Mouse (Mus musculus) MEL (cell line): ENCODE measurements around the gene Guk1. TPM values are rescaled to one million over a fixed set of nuclear protein-coding genes. Genes with fewer than 3 reads are reported as not detected.

Experiments
- DNase-seq: peaks from one replicate; pipeline ENCODE4 v3.0.0; 2011; ENCODE audit warnings: low read depth, low spot score
- H3K27ac ChIP-seq: 2 replicates; pipeline ENCODE4 v1.5.1; 2012; ENCODE audit warnings: low read depth, mild to moderate bottlenecking, control low read depth, low read length, moderate library complexity; ENCODE audit not compliant: control insufficient read depth
- H3K27me3 ChIP-seq, 2 experiments: fragments of 150-350 bp in 1 of 2; sonication (generic) in 1 of 2; 2 replicates each; pipeline ENCODE4 v1.6.1; 2012; ENCODE audit warnings: low read length in 2 of 2, mild to moderate bottlenecking in 2 of 2, improper control_type of control experiment in 1 of 2, moderate library complexity in 1 of 2; ENCODE audit not compliant: insufficient read depth in 2 of 2, control insufficient read depth in 1 of 2
- H3K36me3 ChIP-seq, 2 experiments: 2 replicates each; pipeline ENCODE4 v1.6.1; 2012 to 2014; ENCODE audit warnings: low read length in 2 of 2, improper control_type of control experiment in 1 of 2, inconsistent platforms in 1 of 2, mild to moderate bottlenecking in 1 of 2; ENCODE audit not compliant: insufficient read depth in 2 of 2, control insufficient read depth in 1 of 2
- H3K4me1 ChIP-seq, 2 experiments: fragments of 150-350 bp in 1 of 2; sonication (generic) in 1 of 2; 2 replicates each; pipeline ENCODE4 v1.6.1; 2012; ENCODE audit warnings: low read length in 2 of 2, improper control_type of control experiment in 1 of 2, mild to moderate bottlenecking in 1 of 2; ENCODE audit not compliant: insufficient read depth in 2 of 2, control insufficient read depth in 1 of 2
- H3K4me3 ChIP-seq, 2 experiments: fragments of 150-350 bp in 1 of 2; sonication (generic) in 1 of 2; 2 replicates each; pipeline ENCODE4 v1.5.1; 2012; ENCODE audit warnings: low read depth in 2 of 2, low read length in 2 of 2, mild to moderate bottlenecking in 2 of 2, moderate library complexity in 2 of 2, control low read depth in 1 of 2, improper control_type of control experiment in 1 of 2; ENCODE audit not compliant: control insufficient read depth in 1 of 2, insufficient read depth in 1 of 2
- H3K79me2 ChIP-seq: 2 replicates; pipeline ENCODE4 v1.6.1; 2012; ENCODE audit warnings: mild to moderate bottlenecking, low read length, moderate library complexity; ENCODE audit not compliant: control insufficient read depth, poor library complexity, insufficient read depth
- H3K9ac ChIP-seq: 2 replicates; pipeline ENCODE4 v1.6.1; 2012; ENCODE audit warnings: low read depth, mild to moderate bottlenecking, control low read depth, low read length, moderate library complexity; ENCODE audit not compliant: control insufficient read depth, poor library complexity, severe bottlenecking
- H3K9me3 ChIP-seq: fragments of 150-350 bp; sonication (generic); replicated peaks from 2 replicates; pipeline ENCODE4 v1.6.1; 2012; ENCODE audit warnings: mild to moderate bottlenecking, low read length, improper control_type of control experiment, moderate library complexity; ENCODE audit not compliant: insufficient read depth
- CHD1 ChIP-seq: IDR thresholded peaks from 2 replicates; pipeline ENCODE4 v1.6.1; 2012; ENCODE audit warnings: low read depth, mild to moderate bottlenecking, inconsistent platforms, low read length, improper control_type of control experiment
- CHD2 ChIP-seq: IDR thresholded peaks from 2 replicates; pipeline ENCODE4 v1.6.1; 2011; ENCODE audit warnings: low read length, improper control_type of control experiment
- CTCF ChIP-seq, 3 experiments: IDR thresholded peaks in 2 of 3; conservative IDR thresholded peaks in 1 of 3; 2 replicates each; pipeline ENCODE4 v1.5.1; 2011 to 2012; ENCODE audit warnings: low read length in 3 of 3, low read depth in 2 of 3, mild to moderate bottlenecking in 2 of 3, improper control_type of control experiment in 1 of 3, inconsistent platforms in 1 of 3, mixed read lengths in 1 of 3, moderate library complexity in 1 of 3; ENCODE audit not compliant: control insufficient read depth in 1 of 3, insufficient read depth in 1 of 3, poor library complexity in 1 of 3, severe bottlenecking in 1 of 3
- E2F4 ChIP-seq: IDR thresholded peaks from 2 replicates; pipeline ENCODE4 v1.6.1; 2011; ENCODE audit warnings: low read depth, low read length, improper control_type of control experiment, borderline replicate concordance
- EP300 ChIP-seq, 2 experiments: IDR thresholded peaks; 2 replicates each; pipeline ENCODE4 v1.6.1; 2011; ENCODE audit warnings: improper control_type of control experiment in 2 of 2, low read length in 2 of 2, low read depth in 1 of 2, mild to moderate bottlenecking in 1 of 2
- ETS1 ChIP-seq: IDR thresholded peaks from 2 replicates; pipeline ENCODE4 v1.6.1; 2012; ENCODE audit warnings: low read depth, mild to moderate bottlenecking, inconsistent platforms, low read length, improper control_type of control experiment, moderate library complexity
- GABPA ChIP-seq: IDR thresholded peaks from 2 replicates; pipeline ENCODE4 v1.6.1; 2012; ENCODE audit warnings: low read depth, mild to moderate bottlenecking, inconsistent platforms, low read length, improper control_type of control experiment, moderate library complexity
- GATA1 ChIP-seq: IDR thresholded peaks from 2 replicates; pipeline ENCODE4 v1.6.1; 2011; ENCODE audit warnings: low read depth, low read length, improper control_type of control experiment
- KAT2A ChIP-seq: conservative IDR thresholded peaks from 2 replicates; pipeline ENCODE4 v1.6.1; 2012; ENCODE audit warnings: low read depth, low read length, improper control_type of control experiment, inconsistent platforms
- MAFK ChIP-seq: IDR thresholded peaks from 2 replicates; pipeline ENCODE4 v1.6.1; 2011; ENCODE audit warnings: low read depth, mild to moderate bottlenecking, low read length, improper control_type of control experiment, borderline replicate concordance
- MAZ ChIP-seq: IDR thresholded peaks from 2 replicates; pipeline ENCODE4 v1.6.1; 2012; ENCODE audit warnings: low read depth, mild to moderate bottlenecking, inconsistent platforms, low read length, improper control_type of control experiment
- MEF2A ChIP-seq: IDR thresholded peaks from 2 replicates; pipeline ENCODE4 v1.6.1; 2014; ENCODE audit warnings: low read depth, mild to moderate bottlenecking, inconsistent platforms, low read length, improper control_type of control experiment; ENCODE audit not compliant: poor library complexity, insufficient replicate concordance, severe bottlenecking; ENCODE audit errors: extremely low read depth
- MYB ChIP-seq: IDR thresholded peaks from 2 replicates; pipeline ENCODE4 v1.6.1; 2011; ENCODE audit warnings: mild to moderate bottlenecking, low read depth, low read length, improper control_type of control experiment
- MYC ChIP-seq: IDR thresholded peaks from 2 replicates; pipeline ENCODE4 v1.6.1; 2011; ENCODE audit warnings: low read depth, mild to moderate bottlenecking, low read length, improper control_type of control experiment, moderate library complexity
- NELFE ChIP-seq: IDR thresholded peaks from 2 replicates; pipeline ENCODE4 v1.6.1; 2011; ENCODE audit warnings: low read depth, low read length, improper control_type of control experiment
- POLR2AphosphoS2 ChIP-seq: IDR thresholded peaks from 2 replicates; pipeline ENCODE4 v1.6.1; 2011; ENCODE audit warnings: low read length, improper control_type of control experiment
- POLR2AphosphoS5 ChIP-seq: IDR thresholded peaks from 2 replicates; pipeline ENCODE4 v1.6.1; 2012; ENCODE audit warnings: low read depth, borderline replicate concordance, mild to moderate bottlenecking, inconsistent platforms, low read length, moderate library complexity, mixed read lengths
- RAD21 ChIP-seq: IDR thresholded peaks from 2 replicates; pipeline ENCODE4 v1.6.1; 2011; ENCODE audit warnings: mild to moderate bottlenecking, low read depth, low read length, improper control_type of control experiment
- RCOR1 ChIP-seq: IDR thresholded peaks from 2 replicates; pipeline ENCODE4 v1.6.1; 2012; ENCODE audit warnings: low read depth, mild to moderate bottlenecking, inconsistent platforms, low read length, improper control_type of control experiment
- SMC3 ChIP-seq: IDR thresholded peaks from 2 replicates; pipeline ENCODE4 v1.6.1; 2011; ENCODE audit warnings: low read depth, low read length, improper control_type of control experiment
- TBP ChIP-seq: IDR thresholded peaks from 2 replicates; pipeline ENCODE4 v1.8.0; 2011; ENCODE audit warnings: low read depth, low read length, improper control_type of control experiment
- TCF12 ChIP-seq: IDR thresholded peaks from 2 replicates; pipeline ENCODE4 v1.6.1; 2014; ENCODE audit warnings: low read depth, mild to moderate bottlenecking, inconsistent platforms, low read length, improper control_type of control experiment, moderate library complexity
- UBTF ChIP-seq: IDR thresholded peaks from 2 replicates; pipeline ENCODE4 v1.6.1; 2012; ENCODE audit warnings: low read depth, mild to moderate bottlenecking, inconsistent platforms, low read length, improper control_type of control experiment, moderate library complexity, borderline replicate concordance; ENCODE audit not compliant: insufficient read depth
- USF1 ChIP-seq: IDR thresholded peaks from 2 replicates; pipeline ENCODE4 v1.6.1; 2014; ENCODE audit warnings: low read depth, mild to moderate bottlenecking, inconsistent platforms, low read length, improper control_type of control experiment, moderate library complexity
- USF2 ChIP-seq, 2 experiments: IDR thresholded peaks; 2 replicates each; pipeline ENCODE4 v1.6.1; 2011 to 2012; ENCODE audit warnings: improper control_type of control experiment in 2 of 2, low read length in 2 of 2, borderline replicate concordance in 1 of 2, inconsistent platforms in 1 of 2, low read depth in 1 of 2, mild to moderate bottlenecking in 1 of 2; ENCODE audit not compliant: insufficient read depth in 1 of 2
- ZKSCAN1 ChIP-seq: IDR thresholded peaks from 2 replicates; pipeline ENCODE4 v1.6.1; 2012; ENCODE audit warnings: low read depth, mild to moderate bottlenecking, inconsistent platforms, low read length, improper control_type of control experiment, moderate library complexity
- ZMIZ1 ChIP-seq: IDR thresholded peaks from 2 replicates; pipeline ENCODE4 v1.6.1; 2012; ENCODE audit warnings: low read depth, mild to moderate bottlenecking, inconsistent platforms, low read length, improper control_type of control experiment, moderate library complexity
- ZNF384 ChIP-seq: IDR thresholded peaks from 2 replicates; pipeline ENCODE4 v1.6.1; 2012; ENCODE audit warnings: low read depth, mild to moderate bottlenecking, inconsistent platforms, low read length, improper control_type of control experiment
- polyA plus RNA-seq, 2 experiments: library from polyadenylated mRNA; stranded (reverse) in 1 of 2; unstranded in 1 of 2; fragments of >175 nt in 1 of 2; fragments of >200 nt in 1 of 2; gene quantifications; 2 replicates each; pipeline versions ENCODE4 v1.2.1 to v1.2.4; 2012; ENCODE audit warnings: low replicate concordance in 2 of 2, low read depth in 1 of 2; ENCODE audit not compliant: insufficient read length in 2 of 2, insufficient read depth in 1 of 2, missing spikeins in 1 of 2
- total RNA-seq: library from RNA; depleted of rRNA; stranded (reverse); fragments of 300-350 nt; gene quantifications from 2 replicates; pipeline ENCODE4 v1.2.3, GENCODE M21; 2012

Gene Guk1
- total and polyA plus RNA-seq, 3 experiments = 215 to 295 TPM; not detected in 1

DNA sequence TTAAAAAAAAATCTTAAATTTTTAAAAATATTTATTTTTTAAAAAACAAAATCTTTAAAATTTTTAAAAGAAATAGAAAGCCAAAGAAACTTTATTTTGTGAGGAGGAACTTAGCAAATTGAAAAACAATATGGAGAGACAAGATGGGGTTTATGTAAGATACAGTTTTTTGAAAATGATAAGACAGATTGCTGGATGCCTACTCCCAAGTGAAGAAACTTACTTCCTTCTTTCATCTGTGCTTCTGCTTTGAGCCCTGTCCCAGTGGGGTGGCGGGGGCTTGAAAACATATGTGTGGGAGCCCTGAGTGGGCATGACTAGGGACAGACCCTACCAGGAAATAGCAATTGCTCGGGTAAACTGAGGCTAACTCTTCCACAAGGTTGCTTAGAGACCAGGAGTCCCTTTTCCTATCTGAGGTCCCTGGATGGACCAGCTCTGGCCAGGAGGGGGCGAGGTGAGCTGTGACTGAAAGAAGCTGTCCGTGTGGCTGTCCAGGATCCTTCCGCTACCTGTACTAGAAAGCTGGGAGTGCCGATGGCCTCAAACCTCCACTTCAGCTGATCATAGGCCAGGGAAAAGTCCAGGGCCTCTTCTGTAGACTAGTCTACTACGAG lies 38.2 kb upstream of the Guk1 start (continued):
- TF ChIP-seq ETS1 = no peak; the same call in 1 of the 2 replicates
- TF ChIP-seq TCF12 = peak; percentile 32; the same call in 1 of the 2 replicates
- no peak; the same call in 1 of the 2 replicates for TF ChIP-seq ZNF384
- no peak for TF ChIP-seq ZKSCAN1
- peak; percentile 48 to 76 for TF ChIP-seq EP300 (IDR thresholded peaks at IDR 0.05; ENCODE audit: low read depth in 1 of 2, low read length in 2 of 2)
- TF ChIP-seq MYC = peak; percentile 58; the same call in 1 of the 2 replicates
- 0 out of 2 replicates have a peak, but pooled peaks have one; percentile 49 for TF ChIP-seq CHD1
- no peak for TF ChIP-seq POLR2AphosphoS2
- peak; percentile 62 for TF ChIP-seq SMC3
- TF ChIP-seq RCOR1 = peak; percentile 90
- peak; percentile 53 for TF ChIP-seq RAD21
- TF ChIP-seq KAT2A = no peak
- TF ChIP-seq MAZ = peak; percentile 72; the same call in 1 of the 2 replicates
- TF ChIP-seq NELFE = no peak
- TF ChIP-seq MYB = no peak
- no peak for TF ChIP-seq E2F4
- TF ChIP-seq GABPA = no peak
- no peak for TF ChIP-seq ZMIZ1
- TF ChIP-seq USF2 (IDR thresholded peaks at IDR 0.05; ENCODE audit: borderline replicate concordance in 1 of 2, insufficient read depth in 1 of 2, low read depth in 1 of 2, low read length in 2 of 2) = no peak
- no peak for TF ChIP-seq POLR2AphosphoS5
- no peak for TF ChIP-seq UBTF
- no peak for TF ChIP-seq MAFK

DNA sequence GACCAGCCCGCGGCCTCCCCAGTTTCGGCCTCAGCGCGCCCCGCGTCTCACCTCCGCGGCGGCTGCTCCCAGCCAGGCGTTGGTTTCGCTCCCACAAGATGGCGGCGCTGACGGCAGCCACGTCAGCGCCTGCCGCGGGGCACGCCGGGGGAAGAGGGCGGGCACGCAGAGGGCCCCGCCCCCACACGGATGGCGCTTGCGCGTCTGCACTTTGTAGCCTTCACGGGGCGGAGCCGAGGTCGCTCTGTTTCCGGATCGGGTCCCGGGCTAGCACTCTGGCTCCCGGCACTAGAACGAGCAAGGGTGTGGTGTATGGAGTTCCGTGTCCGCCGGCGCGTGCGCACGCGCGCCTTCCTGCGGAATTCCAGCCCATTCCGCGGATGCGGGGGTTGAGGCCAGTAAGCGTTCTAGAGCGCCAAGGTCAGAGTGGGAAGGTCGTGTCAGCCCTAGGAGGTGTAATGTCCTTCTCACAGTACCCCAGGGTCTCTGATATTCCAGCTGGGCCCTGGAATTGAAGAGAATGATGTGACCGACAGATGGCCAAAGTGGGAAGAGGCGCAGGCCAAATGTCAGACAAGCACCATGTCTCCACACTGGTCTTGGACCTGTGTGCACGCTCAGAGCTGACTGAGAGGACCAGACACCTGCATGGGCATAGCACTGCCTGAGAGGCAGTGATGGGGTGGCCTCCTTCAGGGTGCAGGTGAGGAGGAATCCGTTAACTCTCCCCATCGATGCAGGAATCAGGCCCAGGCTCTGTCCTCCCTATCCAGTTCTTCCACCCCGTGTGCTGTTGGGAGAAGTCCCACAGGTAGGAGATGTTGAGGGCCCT lies 36.3 kb upstream of the Guk1 start, which contains the start of gene Arf1:
Gene Arf1, minus strand, starts transcription at position 149 of the 832 bp plus-strand sequence.
- DNase-seq = peak; percentile 99
- H3K4me3 ChIP-seq = peak within 1 kb of the TSS; percentile 88 to 95
- H3K36me3 ChIP-seq = peaks cover 7 to 49% of the 10 kb centered on the region in 2 experiments; a peak in 3 of 4 replicates
- no peaks in the 10 kb centered on the region for H3K27me3 ChIP-seq
- peaks cover 24 to 38% of the 10 kb centered on the region in 2 experiments for H3K4me1 ChIP-seq
- H3K9ac ChIP-seq = peak within 1 kb of the TSS; percentile 93
- H3K79me2 ChIP-seq = peaks cover 50% of the 10 kb centered on the region
- H3K27ac ChIP-seq = peak within 1 kb of the TSS; percentile 70
- H3K9me3 ChIP-seq = no peaks in the 10 kb centered on the region
- peak; percentile 86 for TF ChIP-seq TBP
- peak; percentile 67 for TF ChIP-seq ETS1
- peak; percentile 97 for TF ChIP-seq NELFE
- TF ChIP-seq TCF12 = peak; percentile 84
- TF ChIP-seq MEF2A = peak; percentile 43; the same call in 1 of the 2 replicates
- TF ChIP-seq MAFK = no peak
- TF ChIP-seq ZMIZ1 = peak; percentile 94
- no peak for TF ChIP-seq CHD2
- TF ChIP-seq CTCF (IDR thresholded peaks at IDR 0.05 in 2 of 3, conservative IDR thresholded peaks at IDR 0.05 in 1 of 3; ENCODE audit: control insufficient read depth in 1 of 3, insufficient read depth in 1 of 3, low read depth in 2 of 3, low read length in 3 of 3, poor library complexity in 1 of 3, severe bottlenecking in 1 of 3) = no peak
- TF ChIP-seq E2F4 = peak; percentile 68; the same call in 1 of the 2 replicates
- peak; percentile 76; the same call in 1 of the 2 replicates for TF ChIP-seq KAT2A
- no peak for TF ChIP-seq SMC3
- TF ChIP-seq EP300 (IDR thresholded peaks at IDR 0.05; ENCODE audit: low read depth in 1 of 2, low read length in 2 of 2) = peak in 1 of 2 experiments; percentile 51; a peak in 2 of 4 replicates
- TF ChIP-seq GATA1 = no peak
- no peak for TF ChIP-seq RAD21
- TF ChIP-seq ZNF384 = 0 out of 2 replicates have a peak, but pooled peaks have one; percentile 34
- TF ChIP-seq POLR2AphosphoS5 = no peak
- TF ChIP-seq USF1 = peak; percentile 60
- TF ChIP-seq USF2 (IDR thresholded peaks at IDR 0.05; ENCODE audit: borderline replicate concordance in 1 of 2, insufficient read depth in 1 of 2, low read depth in 1 of 2, low read length in 2 of 2) = no peak
- no peak for TF ChIP-seq ZKSCAN1
- TF ChIP-seq MYC = no peak
